Mouse (Mus musculus) heart, postnatal 14 days (tissue): ENCODE data around the gene Lactb. TPM values are rescaled to one million over a fixed set of nuclear protein-coding genes. Genes with fewer than 3 reads are reported as not detected.

ENCODE experiments used
- DNase-seq, 2 experiments: peaks; one replicate each; pipeline ENCODE4 v3.0.0; 2021 to 2022
- intact Hi-C: fragments of 180-260 bp; cut with DNase I; formaldehyde crosslinking; loops from one replicate; pipeline ENCODE4 v1.15.1; 2025
- total RNA-seq, 2 experiments: library from RNA; stranded (reverse); gene quantifications; 2 replicates each; pipeline ENCODE4 v1.2.3; 2021

Lactb gene
- total RNA-seq, 2 experiments from 2014 or later: 22.6 to 23.8 TPM

DNA sequence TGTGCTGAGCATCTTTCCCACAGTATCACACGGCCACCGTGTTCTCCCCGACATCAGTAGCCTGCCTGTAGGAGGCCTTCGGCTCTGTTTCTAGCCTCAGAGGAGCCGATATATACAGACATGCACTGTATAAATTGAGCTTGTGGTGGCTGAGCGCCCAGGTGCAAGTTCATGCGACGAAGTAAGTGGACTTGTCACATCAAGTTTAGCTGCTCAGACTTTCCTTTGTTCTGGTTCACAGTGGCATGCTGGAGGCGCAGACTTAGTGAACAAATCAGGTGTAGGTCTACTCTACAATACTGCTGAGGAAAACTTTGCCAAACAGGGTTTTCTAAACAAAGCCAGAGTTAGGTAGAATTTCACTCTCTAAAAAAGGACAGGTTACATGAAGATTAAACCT, 69.3 kb downstream of the Lactb start:
- no peak for DNase-seq
- intact Hi-C loops: no loop called here

Other genes starting within 250 kb of the Lactb start
- gene Aph1b, start 180.0 kb downstream of the Lactb start, total RNA-seq: 1 to 10 TPM; 5.8 to 7.0 TPM
- under 1 TPM; 0.15 to 0.36 TPM for gene Gm10647, start 178.4 kb downstream of the Lactb start, total RNA-seq
- gene Aph1c, start 140.8 kb downstream of the Lactb start, total RNA-seq: 1 to 10 TPM; 1.0 to 1.9 TPM
- 10 to 100 TPM; 12.7 to 13.5 TPM for gene Rab8b, start 55.8 kb downstream of the Lactb start, total RNA-seq
- gene Rps27l, start 29.4 kb downstream of the Lactb start, total RNA-seq: 100 to 1,000 TPM; 179 to 198 TPM
- over 10,000 TPM; 11,169 to 11,475 TPM for gene Tpm1, start 73.9 kb upstream of the Lactb start, total RNA-seq